Mouse (Mus musculus): ENCODE measurements around the gene Glra1.
A peak's percentile ranks its signal among the peaks of the same experiment; 100 is the strongest.

The Glra1 gene

GRCm38 (mm10) chr11:55502886-55503285 lies 105.1 kb downstream of the Glra1 start:
- no peak for TF ChIP-seq POU5F1 (IDR thresholded peaks at IDR 0.05; ENCODE audit: borderline replicate concordance, low read length)
- no peak for TF ChIP-seq CTCF (conservative IDR thresholded peaks at IDR 0.05; ENCODE audit: low read length)
- TF ChIP-seq NANOG (IDR thresholded peaks at IDR 0.05; ENCODE audit: borderline replicate concordance, low read length): no peak
- Histone ChIP-seq H3K4me1 (replicated peaks; ENCODE audit: low read depth, low read length) (peaks cover 46% of the 10 kb centered on the region), H3K4me3 (replicated peaks; ENCODE audit: low read length) (no peak overlapping the region), H3K36me3 (ENCODE audit: insufficient read depth, low read length) (peaks cover 67% of the 10 kb centered on the region), H3K9me3 (ENCODE audit: low read length) (no peaks in the 10 kb centered on the region), H3K27me3 (ENCODE audit: insufficient read depth, low read length) (no peaks in the 10 kb centered on the region)

- no peak for TF ChIP-seq POU5F1 (IDR thresholded peaks at IDR 0.05; ENCODE audit: borderline replicate concordance, low read length)
- TF ChIP-seq CTCF (conservative IDR thresholded peaks at IDR 0.05; ENCODE audit: low read length): no peak
- TF ChIP-seq NANOG (IDR thresholded peaks at IDR 0.05; ENCODE audit: borderline replicate concordance, low read length): no peak
- peaks cover 75% of the 10 kb centered on the region for H3K36me3 ChIP-seq (ENCODE audit: insufficient read depth, low read length)
- H3K27me3 ChIP-seq (ENCODE audit: insufficient read depth, low read length): no peaks in the 10 kb centered on the region
- H3K4me1 ChIP-seq (replicated peaks; ENCODE audit: low read depth, low read length): peaks cover 50% of the 10 kb centered on the region
- no peak overlapping the region for H3K4me3 ChIP-seq (replicated peaks; ENCODE audit: low read length)
- H3K9me3 ChIP-seq (ENCODE audit: low read length): no peaks in the 10 kb centered on the region
Measured at GRCm38 (mm10) chr11:55501955-55502531, 106.0 kb downstream of the Glra1 start.

GRCm38 (mm10) chr11:55497885-55498284 lies 110.1 kb downstream of the Glra1 start:
- Histone ChIP-seq H3K36me3 (ENCODE audit: insufficient read depth, low read length) (peaks cover 99% of the 10 kb centered on the region), H3K27me3 (ENCODE audit: insufficient read depth, low read length) (no peaks in the 10 kb centered on the region), H3K4me1 (replicated peaks; ENCODE audit: low read depth, low read length) (peaks cover 68% of the 10 kb centered on the region), H3K4me3 (replicated peaks; ENCODE audit: low read length) (no peak overlapping the region), H3K9me3 (ENCODE audit: low read length) (no peaks in the 10 kb centered on the region)
- TF ChIP-seq CTCF (conservative IDR thresholded peaks at IDR 0.05; ENCODE audit: low read length) (peak; percentile 61), NANOG (IDR thresholded peaks at IDR 0.05; ENCODE audit: borderline replicate concordance, low read length) (no peak)

DNA sequence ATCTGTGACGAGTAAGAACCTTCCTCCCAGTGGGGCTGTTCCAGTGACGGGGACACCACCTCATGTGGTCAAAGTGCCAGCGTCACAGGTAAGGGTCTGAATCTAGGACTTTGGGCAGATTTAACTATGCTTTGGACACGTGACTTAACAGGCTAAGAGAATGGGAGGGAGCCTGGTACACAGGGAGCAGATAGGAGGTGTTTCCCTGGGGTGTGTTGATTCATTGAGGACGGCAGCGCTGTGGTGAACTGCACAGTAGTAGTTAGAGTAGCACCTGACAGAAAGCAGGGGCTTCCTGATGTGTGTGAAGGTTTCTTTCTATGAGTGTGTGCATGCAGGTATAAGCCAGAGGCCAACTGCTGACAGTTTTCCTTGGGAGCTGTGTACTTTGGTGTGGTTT lies 111.8 kb downstream of the Glra1 start:
- H3K4me3 ChIP-seq (replicated peaks; ENCODE audit: low read length): no peak overlapping the region
- no peaks in the 10 kb centered on the region for H3K9me3 ChIP-seq (ENCODE audit: low read length)
- H3K36me3 ChIP-seq (ENCODE audit: insufficient read depth, low read length): peaks cover 99% of the 10 kb centered on the region
- no peak for TF ChIP-seq POU5F1 (IDR thresholded peaks at IDR 0.05; ENCODE audit: borderline replicate concordance, low read length)
- TF ChIP-seq CTCF (conservative IDR thresholded peaks at IDR 0.05; ENCODE audit: low read length): no peak
- TF ChIP-seq NANOG (IDR thresholded peaks at IDR 0.05; ENCODE audit: borderline replicate concordance, low read length): no peak
- no peaks in the 10 kb centered on the region for H3K27me3 ChIP-seq (ENCODE audit: insufficient read depth, low read length)
- peaks cover 69% of the 10 kb centered on the region for H3K4me1 ChIP-seq (replicated peaks; ENCODE audit: low read depth, low read length)

DNA sequence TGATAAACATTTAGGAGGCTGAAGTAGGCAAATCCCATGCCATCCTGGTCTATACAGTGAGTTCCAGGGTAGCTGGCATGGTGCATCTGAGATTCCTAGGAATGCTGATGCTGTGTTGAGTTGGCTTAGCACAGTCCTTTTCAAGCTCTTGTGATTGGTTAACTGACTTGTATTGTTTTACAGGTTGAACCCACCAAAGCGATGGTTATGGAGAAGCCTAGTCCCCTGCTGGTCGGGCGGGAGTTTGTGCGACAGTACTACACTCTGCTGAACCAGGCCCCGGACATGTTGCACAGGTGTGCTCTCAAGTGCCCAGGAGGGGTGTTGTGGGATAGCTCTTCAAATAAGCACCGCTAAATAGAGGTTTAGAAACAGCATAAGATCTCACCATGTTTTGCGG lies 122.6 kb downstream of the Glra1 start:
- H3K4me3 ChIP-seq (replicated peaks; ENCODE audit: low read length): 0 out of 2 replicates have a peak overlapping the region, but pooled peaks have one; percentile 7
- no peaks in the 10 kb centered on the region for H3K9me3 ChIP-seq (ENCODE audit: low read length)
- H3K36me3 ChIP-seq (ENCODE audit: insufficient read depth, low read length): peaks cover 98% of the 10 kb centered on the region
- peaks cover 89% of the 10 kb centered on the region for H3K4me1 ChIP-seq (replicated peaks; ENCODE audit: low read depth, low read length)
- no peaks in the 10 kb centered on the region for H3K27me3 ChIP-seq (ENCODE audit: insufficient read depth, low read length)
- no peak for TF ChIP-seq CTCF (conservative IDR thresholded peaks at IDR 0.05; ENCODE audit: low read length)
- TF ChIP-seq POU5F1 (IDR thresholded peaks at IDR 0.05; ENCODE audit: borderline replicate concordance, low read length): no peak
- no peak for TF ChIP-seq NANOG (IDR thresholded peaks at IDR 0.05; ENCODE audit: borderline replicate concordance, low read length)

- peaks cover 74% of the 10 kb centered on the region for H3K36me3 ChIP-seq (ENCODE audit: insufficient read depth, low read length)
- peaks cover 75% of the 10 kb centered on the region for H3K4me1 ChIP-seq (replicated peaks; ENCODE audit: low read depth, low read length)
- no peaks in the 10 kb centered on the region for H3K27me3 ChIP-seq (ENCODE audit: insufficient read depth, low read length)
- no peak for TF ChIP-seq NANOG (IDR thresholded peaks at IDR 0.05; ENCODE audit: borderline replicate concordance, low read length)
- no peak for TF ChIP-seq POU5F1 (IDR thresholded peaks at IDR 0.05; ENCODE audit: borderline replicate concordance, low read length)
- no peak for TF ChIP-seq CTCF (conservative IDR thresholded peaks at IDR 0.05; ENCODE audit: low read length)
- H3K4me3 ChIP-seq (replicated peaks; ENCODE audit: low read length): peak overlapping the region; percentile 99
- H3K9me3 ChIP-seq (ENCODE audit: low read length): no peaks in the 10 kb centered on the region
Measured at GRCm38 (mm10) chr11:55473219-55473618, 134.8 kb downstream of the Glra1 start.

GRCm38 (mm10) chr11:55471467-55471866 lies 136.5 kb downstream of the Glra1 start:
- H3K9me3 ChIP-seq (ENCODE audit: low read length): no peaks in the 10 kb centered on the region
- H3K4me1 ChIP-seq (replicated peaks; ENCODE audit: low read depth, low read length): peaks cover 73% of the 10 kb centered on the region
- TF ChIP-seq CTCF (conservative IDR thresholded peaks at IDR 0.05; ENCODE audit: low read length) (no peak), POU5F1 (IDR thresholded peaks at IDR 0.05; ENCODE audit: borderline replicate concordance, low read length) (no peak)
- peak overlapping the region; percentile 99 for H3K4me3 ChIP-seq (replicated peaks; ENCODE audit: low read length)
- H3K27me3 ChIP-seq (ENCODE audit: insufficient read depth, low read length): no peaks in the 10 kb centered on the region
- peaks cover 56% of the 10 kb centered on the region for H3K36me3 ChIP-seq (ENCODE audit: insufficient read depth, low read length)

DNA sequence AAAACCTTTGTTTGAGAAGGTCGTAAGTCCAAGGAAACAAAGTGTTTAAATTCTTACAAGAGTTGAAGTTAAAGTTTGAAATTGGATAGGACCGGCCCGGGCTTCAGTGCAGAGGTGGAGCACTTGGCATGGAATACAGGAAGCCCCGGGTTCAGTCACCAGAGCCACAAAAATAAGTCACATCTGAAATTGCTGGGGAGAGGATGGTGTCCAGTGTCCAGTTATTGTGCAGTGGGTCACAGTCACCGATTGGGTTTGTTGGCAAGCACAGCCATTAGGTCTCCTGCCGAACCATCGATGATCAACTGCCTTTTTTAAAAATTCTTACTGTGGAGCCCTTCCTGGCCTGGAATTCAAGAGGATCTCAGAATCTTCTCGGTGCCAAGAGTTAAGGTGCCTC lies 137.2 kb downstream of the Glra1 start:
- peaks cover 49% of the 10 kb centered on the region for H3K36me3 ChIP-seq (ENCODE audit: insufficient read depth, low read length)
- H3K4me3 ChIP-seq (replicated peaks; ENCODE audit: low read length): peak overlapping the region; percentile 99
- peaks cover 66% of the 10 kb centered on the region for H3K4me1 ChIP-seq (replicated peaks; ENCODE audit: low read depth, low read length)
- no peaks in the 10 kb centered on the region for H3K9me3 ChIP-seq (ENCODE audit: low read length)
- H3K27me3 ChIP-seq (ENCODE audit: insufficient read depth, low read length): no peaks in the 10 kb centered on the region
- TF ChIP-seq POU5F1 (IDR thresholded peaks at IDR 0.05; ENCODE audit: borderline replicate concordance, low read length) (no peak), NANOG (IDR thresholded peaks at IDR 0.05; ENCODE audit: borderline replicate concordance, low read length) (no peak), CTCF (conservative IDR thresholded peaks at IDR 0.05; ENCODE audit: low read length) (no peak)
